Mouse (Mus musculus): ENCODE data around the gene Plekhm2.

DNA sequence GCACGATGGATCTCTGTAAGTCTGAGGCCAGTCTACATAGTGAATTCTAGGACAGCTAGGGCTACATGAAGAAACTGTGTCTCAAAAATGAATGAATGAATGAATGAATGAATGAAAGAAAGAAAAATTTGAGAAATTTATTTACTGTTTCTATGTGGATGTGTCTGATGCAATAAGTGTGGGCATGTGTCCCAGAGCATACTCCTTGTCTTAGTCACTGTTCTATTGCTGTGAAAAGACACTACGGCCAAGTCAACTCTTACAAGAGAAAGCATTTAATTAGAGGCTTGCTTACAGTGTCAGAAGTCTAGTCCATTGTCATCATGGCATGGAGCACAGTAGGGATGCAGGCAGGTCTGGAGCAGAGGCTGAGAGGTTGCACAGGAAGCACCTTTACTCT, 44.3 kb upstream of the Plekhm2 start:
- TF ChIP-seq CTCF (IDR thresholded peaks at IDR 0.05; ENCODE audit: low read depth) = no peak
- TF ChIP-seq EP300 (optimal IDR thresholded peaks at IDR 0.05) = no peak

Measured in stomach, postnatal 0 days (tissue).